10 mouse cellular contexts compared by ENCODE assay signal in genomic region chr13:52154111-52154843, GRCm38 (mm10).
A peak's percentile ranks its signal among the peaks of the same experiment; 100 is the strongest.
DNase-seq lines count a peak whose midpoint lies in the region; ATAC-seq and TF ChIP-seq lines count a peak whose summit lies in the region.
"Had no signal": no experiment of that assay in that cellular context is flagged by ENCODE, and none has a peak within 500 bp of the region (broad histone marks: within the 10 kb centered on the region; RNA-seq: fewer than 3 reads in every experiment).

No protein-coding gene starts in this region.

- TF ChIP-seq CTCF in stomach, postnatal 0 days (IDR thresholded peaks at IDR 0.05; ENCODE audit: low read depth): no peak
- no peak for TF ChIP-seq CTCF in heart, adult 2 months (IDR thresholded peaks at IDR 0.05)

- 0 out of 2 replicates have a peak overlapping the region, but pooled peaks have one; percentile 30 for H3K27ac ChIP-seq in hindbrain, embryonic 10.5 days
- no peak overlapping the region for H3K27ac ChIP-seq in hindbrain, embryonic 11.5 days (ENCODE audit: low read depth, low read length)
- H3K27ac ChIP-seq in stomach, embryonic 14.5 days (ENCODE audit: low read length): no peak overlapping the region
- H3K27ac ChIP-seq in stomach, postnatal 0 days (replicated peaks): no peak overlapping the region
- no peak overlapping the region for H3K27ac ChIP-seq in heart, adult 2 months
- H3K27ac ChIP-seq in kidney, embryonic 15.5 days: no peak overlapping the region

- H3K4me2 ChIP-seq in hindbrain, embryonic 11.5 days (replicated peaks; ENCODE audit: low read depth, low read length): no peak overlapping the region
- 0 out of 2 replicates have a peak overlapping the region, but pooled peaks have one; percentile 1 for H3K4me2 ChIP-seq in stomach, embryonic 14.5 days (replicated peaks; ENCODE audit: low read depth, low read length)
- H3K4me2 ChIP-seq in stomach, postnatal 0 days (replicated peaks; ENCODE audit: low read depth): no peak overlapping the region
- H3K4me2 ChIP-seq in kidney, embryonic 15.5 days: no peak overlapping the region
- H3K4me2 ChIP-seq: liver, embryonic 15.5 days had no signal

- peaks cover 38% of the 10 kb centered on the region for H3K4me1 ChIP-seq in hindbrain, embryonic 10.5 days (replicated peaks)
- no peaks in the 10 kb centered on the region for H3K4me1 ChIP-seq in hindbrain, embryonic 11.5 days (replicated peaks; ENCODE audit: control insufficient read depth, insufficient read depth, low read length)
- H3K4me1 ChIP-seq in stomach, embryonic 14.5 days (ENCODE audit: control insufficient read depth, insufficient read depth, low read length): peaks cover 19% of the 10 kb centered on the region; the same call in 1 of the 2 replicates
- peaks cover 9% of the 10 kb centered on the region; the same call in 1 of the 2 replicates for H3K4me1 ChIP-seq in stomach, postnatal 0 days (replicated peaks; ENCODE audit: control insufficient read depth, insufficient read depth)
- no peaks in the 10 kb centered on the region; the same call in 1 of the 2 replicates for H3K4me1 ChIP-seq in heart, adult 2 months (ENCODE audit: control insufficient read depth, insufficient read depth, low read length)
- peaks cover 46% of the 10 kb centered on the region for H3K4me1 ChIP-seq in kidney, embryonic 15.5 days

- ATAC-seq in hindbrain, embryonic 11.5 days (ENCODE audit: low FRiP score): no peak
- ATAC-seq in stomach, embryonic 14.5 days (ENCODE audit: insufficient number of reproducible peaks, insufficient read depth, low FRiP score, low read depth): no peak
- ATAC-seq in stomach, postnatal 0 days (ENCODE audit: low FRiP score, low TSS enrichment): no peak
- ATAC-seq in kidney, embryonic 15.5 days (replicated peaks; ENCODE audit: low FRiP score): no peak

- WGBS in hindbrain, embryonic 10.5 days: 75% methylated on average over 5 of the region's 5 CpGs
- 62% methylated on average over 5 of the region's 5 CpGs for WGBS in hindbrain, embryonic 11.5 days
- WGBS in stomach, embryonic 14.5 days: 63% methylated on average over 5 of the region's 5 CpGs
- 63% methylated on average over 5 of the region's 5 CpGs for WGBS in stomach, postnatal 0 days
- 75% methylated on average over 5 of the region's 5 CpGs for WGBS in heart, adult 2 months
- WGBS in kidney, embryonic 15.5 days: 73% methylated on average over 5 of the region's 5 CpGs

- intact Hi-C loops in heart, adult 2 months (cut with DNase I): no loop called here

- TF ChIP-seq POLR2A in heart, adult 2 months (IDR thresholded peaks at IDR 0.05; ENCODE audit: insufficient read depth, low read depth, low read length): no peak

- no peaks in the 10 kb centered on the region for H3K9me3 ChIP-seq in hindbrain, embryonic 10.5 days
- no peaks in the 10 kb centered on the region for H3K9me3 ChIP-seq in hindbrain, embryonic 11.5 days (ENCODE audit: control insufficient read depth, low read length)
- H3K9me3 ChIP-seq in stomach, embryonic 14.5 days (ENCODE audit: control insufficient read depth, low read depth, low read length): no peaks in the 10 kb centered on the region
- no peaks in the 10 kb centered on the region for H3K9me3 ChIP-seq in stomach, postnatal 0 days (ENCODE audit: control insufficient read depth, low read length)
- no peaks in the 10 kb centered on the region for H3K9me3 ChIP-seq in kidney, embryonic 15.5 days (replicated peaks)
- H3K9me3 ChIP-seq: liver, embryonic 15.5 days had no signal

- H3K27me3 ChIP-seq in hindbrain, embryonic 10.5 days (ENCODE audit: insufficient read depth, poor library complexity, severe bottlenecking): no peaks in the 10 kb centered on the region
- H3K27me3 ChIP-seq in hindbrain, embryonic 11.5 days (ENCODE audit: control insufficient read depth, insufficient read depth, low read length): no peaks in the 10 kb centered on the region
- H3K27me3 ChIP-seq in stomach, embryonic 14.5 days (ENCODE audit: control insufficient read depth, insufficient read depth, low read length): no peaks in the 10 kb centered on the region
- H3K27me3 ChIP-seq in stomach, postnatal 0 days (ENCODE audit: control insufficient read depth, insufficient read depth, low read length): no peaks in the 10 kb centered on the region
- no peaks in the 10 kb centered on the region for H3K27me3 ChIP-seq in heart, adult 2 months (ENCODE audit: control insufficient read depth, insufficient read depth, low read length)
- no peaks in the 10 kb centered on the region for H3K27me3 ChIP-seq in kidney, embryonic 15.5 days
- H3K27me3 ChIP-seq: liver, embryonic 15.5 days had no signal

- H3K9ac ChIP-seq in hindbrain, embryonic 11.5 days (ENCODE audit: low read depth, low read length): no peak overlapping the region
- no peak overlapping the region for H3K9ac ChIP-seq in stomach, embryonic 14.5 days (replicated peaks; ENCODE audit: low read depth, low read length)
- no peak overlapping the region for H3K9ac ChIP-seq in stomach, postnatal 0 days (ENCODE audit: low read length)
- no peak overlapping the region for H3K9ac ChIP-seq in heart, adult 2 months (ENCODE audit: low read depth, low read length)
- H3K9ac ChIP-seq in kidney, embryonic 15.5 days: no peak overlapping the region
- H3K9ac ChIP-seq: liver, embryonic 15.5 days had no signal

- no peaks in the 10 kb centered on the region for H3K36me3 ChIP-seq in hindbrain, embryonic 10.5 days
- H3K36me3 ChIP-seq in hindbrain, embryonic 11.5 days (ENCODE audit: control insufficient read depth, insufficient read depth, low read length): no peaks in the 10 kb centered on the region
- H3K36me3 ChIP-seq in stomach, embryonic 14.5 days (ENCODE audit: control insufficient read depth, insufficient read depth, low read length): no peaks in the 10 kb centered on the region
- H3K36me3 ChIP-seq in stomach, postnatal 0 days (ENCODE audit: control insufficient read depth, insufficient read depth, low read length): no peaks in the 10 kb centered on the region
- no peaks in the 10 kb centered on the region for H3K36me3 ChIP-seq in heart, adult 2 months (ENCODE audit: control insufficient read depth, insufficient read depth, low read length)
- no peaks in the 10 kb centered on the region for H3K36me3 ChIP-seq in kidney, embryonic 15.5 days
- H3K36me3 ChIP-seq: liver, embryonic 15.5 days had no signal

- no peak for TF ChIP-seq EP300 in stomach, postnatal 0 days (optimal IDR thresholded peaks at IDR 0.05)
- no peak for TF ChIP-seq EP300 in heart, adult 2 months (IDR thresholded peaks at IDR 0.05; ENCODE audit: insufficient read depth, low read depth, low read length)

- H3K79me2 ChIP-seq in heart, adult 2 months (replicated peaks; ENCODE audit: control insufficient read depth, insufficient read depth, low read length): no peaks in the 10 kb centered on the region

- no peak for DNase-seq in hindbrain, embryonic 10.5 days (ENCODE audit: low spot score)
- DNase-seq in hindbrain, embryonic 11.5 days (ENCODE audit: low spot score): no peak
- DNase-seq in stomach, postnatal 0 days (ENCODE audit: low spot score): no peak
- peak; percentile 20 to 25 for DNase-seq in layer of hippocampus, postnatal 25 days (ENCODE audit: extremely low spot score in 1 of 2, low spot score in 1 of 2)
- DNase-seq in heart, adult 2 months: no peak
- DNase-seq in embryo, embryonic 9.5 days (ENCODE audit: extremely low spot score): no peak
- DNase-seq: thymus, adult 18-20 months had no signal

- H3K4me3 ChIP-seq in hindbrain, embryonic 10.5 days: no peak overlapping the region
- H3K4me3 ChIP-seq in hindbrain, embryonic 11.5 days (ENCODE audit: low read depth, low read length): no peak overlapping the region
- no peak overlapping the region for H3K4me3 ChIP-seq in stomach, embryonic 14.5 days (ENCODE audit: low read depth, low read length)
- H3K4me3 ChIP-seq in stomach, postnatal 0 days (ENCODE audit: low read depth, low read length): no peak overlapping the region
- H3K4me3 ChIP-seq in heart, adult 2 months: no peak overlapping the region
- no peak overlapping the region for H3K4me3 ChIP-seq in kidney, embryonic 15.5 days (replicated peaks)
- H3K4me3 ChIP-seq: liver, embryonic 15.5 days had no signal

Comparison
In these comparisons a context has a peak if more than half of its experiments do, and no peak if none do; other contexts are left out.
1. DNase-seq: peak in layer of hippocampus, postnatal 25 days (2 of 2); none in hindbrain, embryonic 10.5 days (single experiment), hindbrain, embryonic 11.5 days (single experiment), stomach, postnatal 0 days (single experiment), heart, adult 2 months (0 of 2) and embryo, embryonic 9.5 days (single experiment).